Comparison of ENCODE assay signal across 9 mouse cellular contexts in genomic region chr15:7931605-7932008, GRCm38 (mm10).
DNase-seq lines count a peak whose midpoint lies in the region; ATAC-seq and TF ChIP-seq lines count a peak whose summit lies in the region.
"Had no signal": no experiment of that assay in that cellular context is flagged by ENCODE, and none has a peak within 500 bp of the region (broad histone marks: within the 10 kb centered on the region; RNA-seq: fewer than 3 reads in every experiment).

No protein-coding gene starts in this region.

- no peak overlapping the region for H3K4me3 ChIP-seq in heart, embryonic 16.5 days (ENCODE audit: low read length)
- no peak overlapping the region for H3K4me3 ChIP-seq in limb, embryonic 15.5 days
- H3K4me3 ChIP-seq in stomach, embryonic 14.5 days (ENCODE audit: low read depth, low read length), result no peak overlapping the region
- no peak overlapping the region for H3K4me3 ChIP-seq in forebrain, postnatal 0 days (ENCODE audit: low read depth, low read length)
- H3K4me3 ChIP-seq in forebrain, embryonic 15.5 days, result no peak overlapping the region
- no peak overlapping the region for H3K4me3 ChIP-seq in midbrain, postnatal 0 days (ENCODE audit: low read depth, low read length)
- H3K4me3 ChIP-seq: layer of hippocampus, adult 2 months had no signal

- no peaks in the 10 kb centered on the region for H3K36me3 ChIP-seq in heart, embryonic 16.5 days (ENCODE audit: control insufficient read depth, insufficient read depth)
- H3K36me3 ChIP-seq in limb, embryonic 15.5 days, result no peaks in the 10 kb centered on the region
- no peaks in the 10 kb centered on the region for H3K36me3 ChIP-seq in stomach, embryonic 14.5 days (ENCODE audit: control insufficient read depth, insufficient read depth, low read length)
- H3K36me3 ChIP-seq in forebrain, postnatal 0 days (ENCODE audit: insufficient read depth), result no peaks in the 10 kb centered on the region
- no peaks in the 10 kb centered on the region for H3K36me3 ChIP-seq in forebrain, embryonic 15.5 days
- no peaks in the 10 kb centered on the region for H3K36me3 ChIP-seq in midbrain, postnatal 0 days (ENCODE audit: insufficient read depth, low read length)

- peak; percentile 45; the same call in 1 of the 2 replicates for ATAC-seq in heart, embryonic 16.5 days (replicated peaks; ENCODE audit: extremely low read depth, insufficient read depth, low FRiP score)
- ATAC-seq in limb, embryonic 15.5 days (ENCODE audit: insufficient number of reproducible peaks, low FRiP score, low TSS enrichment, low read depth), result peak; percentile 72; the same call in 1 of the 2 replicates
- ATAC-seq in stomach, embryonic 14.5 days (ENCODE audit: insufficient number of reproducible peaks, insufficient read depth, low FRiP score, low read depth), result peak; percentile 67; the same call in 1 of the 2 replicates
- no peak for ATAC-seq in forebrain, postnatal 0 days
- ATAC-seq in forebrain, embryonic 15.5 days (replicated peaks), result no peak
- ATAC-seq in midbrain, postnatal 0 days (ENCODE audit: low FRiP score), result no peak

- H3K27ac ChIP-seq in heart, embryonic 16.5 days (ENCODE audit: low read length), result no peak overlapping the region
- H3K27ac ChIP-seq in limb, embryonic 15.5 days, result no peak overlapping the region
- H3K27ac ChIP-seq in stomach, embryonic 14.5 days (ENCODE audit: low read length), result no peak overlapping the region
- H3K27ac ChIP-seq in forebrain, postnatal 0 days (ENCODE audit: low read depth, low read length), result no peak overlapping the region
- H3K27ac ChIP-seq in forebrain, embryonic 15.5 days (replicated peaks), result no peak overlapping the region
- H3K27ac ChIP-seq in midbrain, postnatal 0 days (ENCODE audit: low read depth, low read length), result no peak overlapping the region
- H3K27ac ChIP-seq: layer of hippocampus, adult 2 months had no signal

- peaks cover 4% of the 10 kb centered on the region; the same call in 1 of the 2 replicates for H3K4me1 ChIP-seq in heart, embryonic 16.5 days (ENCODE audit: control insufficient read depth, insufficient read depth, low read length)
- H3K4me1 ChIP-seq in limb, embryonic 15.5 days, result peaks cover 9% of the 10 kb centered on the region; the same call in 1 of the 2 replicates
- no peaks in the 10 kb centered on the region for H3K4me1 ChIP-seq in stomach, embryonic 14.5 days (ENCODE audit: control insufficient read depth, insufficient read depth, low read length)
- no peaks in the 10 kb centered on the region for H3K4me1 ChIP-seq in forebrain, postnatal 0 days (ENCODE audit: insufficient read depth)
- no peaks in the 10 kb centered on the region for H3K4me1 ChIP-seq in forebrain, embryonic 15.5 days
- H3K4me1 ChIP-seq in midbrain, postnatal 0 days (ENCODE audit: insufficient read depth, low read length), result no peaks in the 10 kb centered on the region

- TF ChIP-seq CTCF in forebrain, postnatal 0 days (IDR thresholded peaks at IDR 0.05; ENCODE audit: low read depth), result no peak
- no peak for TF ChIP-seq CTCF in midbrain, postnatal 0 days (IDR thresholded peaks at IDR 0.05)

- H3K9ac ChIP-seq in heart, embryonic 16.5 days (ENCODE audit: low read length), result no peak overlapping the region
- no peak overlapping the region for H3K9ac ChIP-seq in limb, embryonic 15.5 days
- H3K9ac ChIP-seq in stomach, embryonic 14.5 days (replicated peaks; ENCODE audit: low read depth, low read length), result no peak overlapping the region
- H3K9ac ChIP-seq in forebrain, postnatal 0 days, result no peak overlapping the region
- no peak overlapping the region for H3K9ac ChIP-seq in forebrain, embryonic 15.5 days (replicated peaks)
- no peak overlapping the region for H3K9ac ChIP-seq in midbrain, postnatal 0 days (replicated peaks; ENCODE audit: low read length, poor library complexity, severe bottlenecking)

- H3K27me3 ChIP-seq in heart, embryonic 16.5 days (ENCODE audit: control insufficient read depth, insufficient read depth, low read length), result no peaks in the 10 kb centered on the region
- H3K27me3 ChIP-seq in limb, embryonic 15.5 days, result no peaks in the 10 kb centered on the region
- no peaks in the 10 kb centered on the region for H3K27me3 ChIP-seq in stomach, embryonic 14.5 days (ENCODE audit: control insufficient read depth, insufficient read depth, low read length)
- no peaks in the 10 kb centered on the region for H3K27me3 ChIP-seq in forebrain, postnatal 0 days (ENCODE audit: insufficient read depth, low read length)
- H3K27me3 ChIP-seq in forebrain, embryonic 15.5 days, result no peaks in the 10 kb centered on the region
- no peaks in the 10 kb centered on the region for H3K27me3 ChIP-seq in midbrain, postnatal 0 days (ENCODE audit: insufficient read depth, low read length)

- DNase-seq in urinary bladder, adult 18-20 months (ENCODE audit: low spot score in 2 of 2), result peak; percentile 33 to 84
- no peak for DNase-seq in urinary bladder, postnatal 10 days (ENCODE audit: low spot score)
- DNase-seq in forebrain, postnatal 0 days, result no peak
- DNase-seq in midbrain, postnatal 0 days (ENCODE audit: low spot score), result no peak

- 39% methylated on average over 8 of the region's 8 CpGs for WGBS in heart, embryonic 16.5 days
- WGBS in limb, embryonic 15.5 days, result 34% methylated on average over 8 of the region's 8 CpGs
- 49% methylated on average over 8 of the region's 8 CpGs for WGBS in stomach, embryonic 14.5 days
- WGBS in forebrain, postnatal 0 days, result 91% methylated on average over 8 of the region's 8 CpGs
- WGBS in forebrain, embryonic 15.5 days, result 87% methylated on average over 8 of the region's 8 CpGs
- 85% methylated on average over 8 of the region's 8 CpGs for WGBS in midbrain, postnatal 0 days

- peak overlapping the region; percentile 23 for H3K4me2 ChIP-seq in heart, embryonic 16.5 days (ENCODE audit: low read depth, low read length)
- H3K4me2 ChIP-seq in limb, embryonic 15.5 days, result no peak overlapping the region
- no peak overlapping the region for H3K4me2 ChIP-seq in stomach, embryonic 14.5 days (replicated peaks; ENCODE audit: low read depth, low read length)
- no peak overlapping the region for H3K4me2 ChIP-seq in forebrain, postnatal 0 days (ENCODE audit: low read depth)
- H3K4me2 ChIP-seq in forebrain, embryonic 15.5 days (replicated peaks), result no peak overlapping the region
- H3K4me2 ChIP-seq in midbrain, postnatal 0 days (ENCODE audit: low read depth, low read length, poor library complexity, severe bottlenecking), result no peak overlapping the region

- H3K9me3 ChIP-seq in heart, embryonic 16.5 days (replicated peaks; ENCODE audit: control insufficient read depth, low read length), result no peaks in the 10 kb centered on the region
- H3K9me3 ChIP-seq in limb, embryonic 15.5 days, result no peaks in the 10 kb centered on the region
- H3K9me3 ChIP-seq in stomach, embryonic 14.5 days (ENCODE audit: control insufficient read depth, low read depth, low read length), result no peaks in the 10 kb centered on the region
- H3K9me3 ChIP-seq in forebrain, postnatal 0 days (ENCODE audit: low read length), result no peaks in the 10 kb centered on the region
- no peaks in the 10 kb centered on the region for H3K9me3 ChIP-seq in forebrain, embryonic 15.5 days
- no peaks in the 10 kb centered on the region for H3K9me3 ChIP-seq in midbrain, postnatal 0 days (ENCODE audit: low read length)

Comparison
In these comparisons a context has a peak if more than half of its experiments do, and no peak if none do; other contexts are left out.
1. DNase-seq: peak in urinary bladder, adult 18-20 months (2 of 2); none in urinary bladder, postnatal 10 days (single experiment), forebrain, postnatal 0 days (single experiment) and midbrain, postnatal 0 days (single experiment).
2. ATAC-seq: peak in heart, embryonic 16.5 days (single experiment), limb, embryonic 15.5 days (single experiment) and stomach, embryonic 14.5 days (single experiment); none in forebrain, postnatal 0 days (single experiment), forebrain, embryonic 15.5 days (single experiment) and midbrain, postnatal 0 days (single experiment).